Mouse (Mus musculus): ENCODE results near the gene Itgb6. TPM values are rescaled to one million over a fixed set of nuclear protein-coding genes. Genes with fewer than 3 reads are reported as not detected.

Itgb6 gene
- total RNA-seq, 2 experiments from 2014 or later = 0.11 to 0.41 TPM

- no peak for DNase-seq (ENCODE audit: low spot score in 2 of 2)
- intact Hi-C loops (cut with DNase I) = no loop called here
These were observed 7.4 kb downstream of the Itgb6 start for GRCm38 (mm10) chr2:60714971-60715502.

DNA sequence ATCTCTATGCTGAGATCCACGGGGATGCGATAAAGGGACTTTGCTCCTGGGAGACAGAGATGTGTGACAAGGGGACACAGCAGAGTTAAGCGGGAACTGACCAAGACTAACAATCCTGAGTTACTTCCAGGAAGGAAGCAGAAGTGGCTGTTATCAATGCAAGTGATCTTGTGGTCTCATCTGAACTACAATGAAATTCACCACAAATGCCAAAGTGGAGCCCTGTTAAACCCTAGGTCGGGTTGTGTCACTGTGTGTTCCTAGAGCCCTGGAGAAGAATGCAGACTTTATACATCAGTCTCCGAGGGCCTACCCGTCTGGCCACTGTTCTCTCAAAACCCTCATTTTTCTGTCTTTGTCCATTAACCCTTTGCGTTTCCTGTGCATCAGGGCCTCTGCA lies 8.0 kb downstream of the Itgb6 start:
- no peak for DNase-seq (ENCODE audit: low spot score in 2 of 2)
- intact Hi-C loops (cut with DNase I) = no loop called here

DNA sequence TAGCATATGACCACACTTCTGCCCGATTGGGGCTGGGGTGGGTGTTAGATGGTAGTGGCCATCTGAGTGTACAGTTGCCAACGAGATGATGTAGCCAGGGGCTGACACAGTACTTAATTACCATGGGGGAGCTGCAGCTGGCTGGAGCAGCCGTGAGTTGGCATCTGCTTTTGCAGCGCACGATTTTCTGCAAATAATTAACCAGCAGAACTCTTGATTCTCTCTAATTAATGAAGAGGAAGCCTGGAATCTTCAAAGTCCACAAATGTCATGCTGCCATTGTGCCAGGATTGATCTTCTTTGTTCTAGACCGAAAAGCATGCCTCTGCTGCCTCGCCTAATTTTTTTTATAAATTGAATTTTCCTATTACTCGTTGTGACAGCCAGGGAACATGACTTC lies 8.6 kb downstream of the Itgb6 start:
- intact Hi-C loops (cut with DNase I) = no loop called here
- no peak for DNase-seq (ENCODE audit: low spot score in 2 of 2)

DNA sequence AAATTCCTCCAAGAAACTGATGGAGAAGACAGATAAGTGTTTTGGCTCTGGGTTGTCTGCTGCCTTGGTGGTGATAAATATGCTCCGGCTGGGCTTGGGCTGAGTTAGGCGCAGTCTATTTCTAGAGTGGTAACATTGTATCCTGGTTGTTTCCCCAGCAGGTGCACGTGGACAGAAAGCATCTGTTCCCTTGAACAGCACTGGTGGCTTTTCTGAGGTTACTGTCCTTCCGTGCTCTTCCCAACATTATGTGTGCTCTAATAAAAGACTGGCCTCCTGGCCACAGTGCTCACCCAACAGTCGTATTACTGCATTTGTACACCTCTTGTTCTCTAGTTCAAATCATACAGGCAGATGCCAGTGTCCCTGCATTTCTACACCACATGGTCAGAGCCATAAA lies 9.6 kb downstream of the Itgb6 start:
- DNase-seq (ENCODE audit: low spot score in 2 of 2) = no peak
- intact Hi-C loops (cut with DNase I) = no loop called here

- intact Hi-C loops (cut with DNase I) = no loop called here
- DNase-seq (ENCODE audit: low spot score in 2 of 2) = no peak
These were observed 10.0 kb downstream of the Itgb6 start for GRCm38 (mm10) chr2:60712483-60712882.

DNA sequence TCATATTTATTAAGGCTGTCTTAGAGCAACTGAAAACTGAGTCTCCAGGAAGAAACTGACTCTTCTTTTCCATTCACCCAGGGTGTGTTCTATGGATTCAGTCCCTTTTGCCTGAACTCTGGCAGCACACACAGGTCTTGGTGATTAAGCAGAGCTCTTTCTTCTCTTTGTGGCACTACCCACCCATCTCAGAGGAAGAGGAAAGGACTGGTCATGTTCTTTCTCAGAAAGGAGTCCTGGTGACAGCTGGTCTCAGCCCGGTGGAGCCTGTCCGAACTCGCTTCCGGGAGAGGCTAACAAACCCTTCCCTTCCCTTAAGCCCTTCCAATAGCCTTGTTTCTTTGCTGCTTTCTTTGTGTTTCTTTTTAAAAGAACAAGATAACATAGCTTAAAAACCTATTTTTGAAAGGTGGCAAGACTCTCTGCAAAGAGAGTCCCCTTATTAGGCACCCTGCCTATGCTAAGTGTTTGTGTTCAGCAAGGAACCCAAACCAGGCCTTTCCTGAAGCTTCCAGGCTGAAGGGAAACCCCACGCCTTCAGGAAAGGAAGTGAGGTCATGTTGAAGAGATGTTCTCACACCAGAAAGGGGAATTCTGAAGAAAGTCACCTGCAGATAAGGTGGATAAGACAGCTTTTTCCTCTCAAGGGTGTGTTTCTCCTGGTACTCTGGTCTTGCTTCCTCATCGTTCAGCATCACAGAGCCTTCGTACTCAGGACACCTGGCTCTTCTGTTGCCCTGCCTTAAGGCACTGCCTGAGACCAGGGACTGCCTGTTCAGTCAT lies 11.2 kb downstream of the Itgb6 start:
- intact Hi-C loops (cut with DNase I) = no loop called here
- DNase-seq (ENCODE audit: low spot score in 2 of 2) = no peak

DNA sequence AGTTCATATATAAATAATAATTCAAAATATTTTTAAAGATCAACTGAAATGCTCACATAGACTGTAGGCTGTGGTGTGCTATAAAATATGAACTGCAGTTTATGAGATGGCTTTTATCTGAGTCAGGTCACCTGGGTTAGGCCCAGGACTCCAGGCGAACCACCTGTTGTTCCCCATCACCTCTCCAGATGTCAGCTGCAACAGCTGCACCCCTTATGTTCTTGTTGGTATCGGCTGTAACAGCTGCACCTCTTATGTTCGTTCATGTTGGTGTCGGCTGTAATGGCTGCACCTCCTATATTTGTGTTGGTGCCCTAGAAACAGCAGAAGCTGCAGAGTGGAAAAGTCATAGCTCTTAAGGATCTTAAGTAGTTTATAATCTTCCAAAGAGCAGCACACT lies 12.1 kb downstream of the Itgb6 start:
- no peak for DNase-seq (ENCODE audit: low spot score in 2 of 2)
- intact Hi-C loops (cut with DNase I) = no loop called here

DNA sequence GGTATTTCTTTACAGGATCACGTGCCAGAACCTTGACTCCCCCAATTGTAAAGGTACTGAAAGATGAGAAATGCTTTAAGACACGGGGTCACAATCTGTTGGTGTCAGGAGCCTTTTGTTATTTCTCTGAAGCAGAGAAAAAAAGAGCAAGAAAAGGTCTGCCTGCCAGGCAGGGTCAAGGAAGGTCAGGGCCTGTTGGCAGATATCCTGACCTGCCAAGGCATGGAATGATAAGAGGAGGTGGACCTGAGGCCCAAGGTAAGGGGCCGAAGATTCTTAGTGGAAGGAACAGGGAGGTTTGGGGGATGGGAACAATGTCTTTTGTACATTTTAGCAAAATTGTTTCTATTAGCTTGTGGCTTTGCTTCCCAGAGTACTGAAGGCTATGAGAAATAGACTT lies 13.8 kb downstream of the Itgb6 start:
- DNase-seq (ENCODE audit: low spot score in 2 of 2) = no peak
- intact Hi-C loops (cut with DNase I) = no loop called here

GRCm38 (mm10) chr2:60706866-60707265 lies 15.6 kb downstream of the Itgb6 start:
- DNase-seq (ENCODE audit: low spot score in 2 of 2) = no peak
- intact Hi-C loops (cut with DNase I) = no loop called here

DNA sequence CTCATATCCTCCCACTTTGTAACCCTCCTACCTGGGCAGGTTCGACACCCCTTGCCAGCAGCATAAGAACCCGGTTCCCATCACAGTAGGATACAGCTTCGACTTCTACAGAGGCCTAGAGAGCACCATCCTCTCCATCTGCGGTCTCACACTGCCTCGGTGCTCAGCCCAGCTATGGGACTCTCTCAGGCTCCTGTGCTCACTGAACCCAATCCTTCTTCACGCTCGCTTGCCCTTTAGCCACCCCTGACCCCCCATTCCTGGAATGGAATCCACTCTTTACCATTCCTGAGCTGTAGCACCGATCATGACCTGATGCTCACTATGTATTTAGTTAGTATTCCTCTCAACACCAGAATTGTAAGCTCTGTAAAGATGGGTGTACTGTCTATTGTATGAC lies 17.0 kb downstream of the Itgb6 start:
- DNase-seq (ENCODE audit: low spot score in 2 of 2) = no peak
- intact Hi-C loops (cut with DNase I) = no loop called here

- intact Hi-C loops (cut with DNase I) = no loop called here
- no peak for DNase-seq (ENCODE audit: low spot score in 2 of 2)
These were observed 19.1 kb downstream of the Itgb6 start for GRCm38 (mm10) chr2:60703315-60703714.

DNA sequence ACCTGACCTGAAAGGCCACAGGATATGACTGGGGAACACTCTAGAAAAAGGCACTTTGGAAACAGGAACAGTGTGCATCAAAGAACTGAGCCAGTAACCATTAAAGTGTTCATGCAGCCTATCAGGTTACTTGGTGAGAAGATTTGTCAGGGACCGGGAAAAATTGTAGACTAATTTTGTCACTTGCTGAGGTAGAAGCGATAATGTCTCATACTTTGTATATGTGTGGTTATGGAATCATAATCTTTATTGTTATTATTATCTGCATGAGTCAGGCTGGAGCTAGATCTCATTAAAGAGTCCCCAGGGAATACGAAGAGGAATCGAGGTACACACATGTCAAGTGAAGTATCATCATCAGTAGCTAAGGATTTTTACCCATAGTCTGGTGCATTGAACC lies 21.5 kb downstream of the Itgb6 start:
- no peak for DNase-seq (ENCODE audit: low spot score in 2 of 2)
- intact Hi-C loops (cut with DNase I) = no loop called here

- no peak for DNase-seq (ENCODE audit: low spot score in 2 of 2)
- intact Hi-C loops (cut with DNase I) = no loop called here
These were observed 22.4 kb downstream of the Itgb6 start for GRCm38 (mm10) chr2:60700013-60700412.

DNA sequence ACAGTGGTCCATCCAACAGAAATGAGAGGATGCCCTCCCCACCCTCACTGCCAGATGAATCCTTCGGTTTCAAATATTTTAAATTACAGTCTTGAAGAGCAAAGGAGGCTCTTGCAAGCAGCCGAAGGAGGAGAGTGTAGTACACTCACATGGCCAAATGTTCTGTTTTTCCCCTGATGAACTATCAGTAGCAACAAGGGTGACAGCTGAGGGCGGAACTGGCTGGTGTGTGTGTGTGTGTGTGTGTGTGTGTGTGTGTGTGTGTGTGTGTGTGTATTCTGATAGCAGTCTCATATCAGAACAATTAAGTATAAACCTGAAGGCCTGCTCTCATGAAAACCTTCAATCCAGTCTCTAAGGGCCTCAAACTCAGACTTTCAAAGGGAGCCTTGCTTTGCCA lies 22.9 kb downstream of the Itgb6 start:
- DNase-seq (ENCODE audit: low spot score in 2 of 2) = no peak
- intact Hi-C loops (cut with DNase I) = no loop called here

- intact Hi-C loops (cut with DNase I) = no loop called here
- DNase-seq (ENCODE audit: low spot score in 2 of 2) = no peak
These were observed 24.3 kb downstream of the Itgb6 start for GRCm38 (mm10) chr2:60698155-60698554.

GRCm38 (mm10) chr2:60697530-60697929 lies 24.9 kb downstream of the Itgb6 start:
- intact Hi-C loops (cut with DNase I) = no loop called here
- DNase-seq (ENCODE audit: low spot score in 2 of 2) = no peak

- intact Hi-C loops (cut with DNase I) = no loop called here
- DNase-seq (ENCODE audit: low spot score in 2 of 2) = no peak
These were observed 25.9 kb downstream of the Itgb6 start for GRCm38 (mm10) chr2:60696559-60696958.

DNA sequence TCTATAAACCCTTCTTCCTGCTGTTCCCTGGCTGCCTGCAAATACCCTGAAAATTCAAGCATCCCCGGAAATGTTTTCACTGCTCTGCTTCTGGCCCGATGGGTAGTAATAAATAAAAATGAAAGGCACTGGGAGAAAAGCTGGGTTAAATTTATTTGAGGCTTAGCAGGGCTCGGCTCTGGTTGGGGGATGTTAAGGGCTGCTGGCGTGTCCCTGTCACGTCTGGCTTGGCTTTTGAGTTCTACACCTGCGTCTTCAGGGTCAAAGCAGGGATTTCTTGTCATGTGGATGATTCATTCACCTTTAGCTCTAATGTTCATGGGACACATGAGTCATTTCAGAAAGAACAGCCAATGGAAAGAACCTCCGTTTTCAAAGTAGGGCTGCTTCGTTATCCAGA lies 26.7 kb downstream of the Itgb6 start:
- no peak for DNase-seq (ENCODE audit: low spot score in 2 of 2)
- intact Hi-C loops (cut with DNase I) = no loop called here

- intact Hi-C loops (cut with DNase I) = no loop called here
- no peak for DNase-seq (ENCODE audit: low spot score in 2 of 2)
These were observed 27.9 kb downstream of the Itgb6 start for GRCm38 (mm10) chr2:60694563-60694962.

- intact Hi-C loops (cut with DNase I) = no loop called here
- no peak for DNase-seq (ENCODE audit: low spot score in 2 of 2)
These were observed 30.2 kb downstream of the Itgb6 start for GRCm38 (mm10) chr2:60692239-60692638.

DNA sequence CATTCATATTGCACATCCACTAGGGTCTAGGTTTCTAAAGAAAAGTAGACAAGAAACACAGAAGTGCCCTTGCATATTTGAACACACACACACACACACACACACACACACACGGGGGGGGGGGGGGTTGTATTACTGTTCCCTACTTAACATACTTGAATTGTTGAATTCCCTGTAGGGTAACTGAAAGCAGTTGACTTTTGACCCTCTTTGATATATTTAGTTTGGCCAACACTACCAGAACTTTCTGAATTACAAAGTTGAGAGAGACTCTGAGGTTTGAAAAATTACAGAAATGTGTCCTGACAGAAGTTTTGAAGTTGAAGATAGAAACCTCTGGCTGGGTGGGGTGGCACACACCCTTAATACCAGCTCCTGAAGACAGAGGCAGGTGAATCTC lies 32.2 kb downstream of the Itgb6 start:
- DNase-seq (ENCODE audit: low spot score in 2 of 2) = no peak
- intact Hi-C loops (cut with DNase I) = no loop called here

All from left cerebral cortex, postnatal 25 days (tissue).